Mouse (Mus musculus): ENCODE data around the gene Edn2.

DNA sequence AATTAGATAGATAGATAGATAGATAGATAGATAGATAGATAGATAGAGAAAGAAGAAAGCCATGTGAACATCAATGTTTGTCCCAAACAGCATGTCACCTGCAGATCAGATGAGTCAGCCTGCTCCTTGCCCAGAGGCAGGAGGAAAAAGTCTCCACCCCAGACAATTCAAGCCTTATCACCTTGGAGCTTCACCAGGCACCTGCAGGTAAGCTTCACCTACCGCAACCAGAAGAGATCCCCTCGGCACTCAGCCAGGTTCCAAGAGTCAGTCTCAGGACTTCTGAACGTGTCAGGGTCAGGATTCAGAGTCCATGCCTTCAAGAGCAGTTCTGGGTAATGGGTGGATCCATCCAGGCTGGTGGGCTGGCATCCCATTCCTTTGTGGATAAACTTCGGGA, 18.1 kb downstream of the Edn2 start:
- TF ChIP-seq EP300 (IDR thresholded peaks at IDR 0.05; ENCODE audit: low read depth) (no peak), CTCF (IDR thresholded peaks at IDR 0.05; ENCODE audit: low read depth) (no peak)

All from liver, embryonic 14.5 days (tissue).